Mouse (Mus musculus) heart, embryonic 11.5 days (tissue): ENCODE data around the gene Rab5if. TPM values are rescaled to one million over a fixed set of nuclear protein-coding genes. Genes with fewer than 3 reads are reported as not detected.

ENCODE experiments used
- ATAC-seq: fragments of 200-750 bp; cut with Nextera tagmentation; replicated peaks from 2 replicates; pipeline ENCODE4 v1.8.0; 2017; ENCODE audit warnings: moderate library complexity; ENCODE audit not compliant: insufficient number of reproducible peaks, low FRiP score, low TSS enrichment
- H3K27ac ChIP-seq: fragments of 300-500 bp; sonication (generic); 2 replicates; pipeline ENCODE4 v1.5.1; 2014; ENCODE audit warnings: mild to moderate bottlenecking, low read depth, low read length
- H3K27me3 ChIP-seq: fragments of 300-500 bp; sonication (generic); 2 replicates; pipeline ENCODE4 v1.6.1; 2014; ENCODE audit warnings: mild to moderate bottlenecking, low read length, mixed read lengths; ENCODE audit not compliant: control insufficient read depth, insufficient read depth
- H3K36me3 ChIP-seq: fragments of 300-500 bp; sonication (generic); 2 replicates; pipeline ENCODE4 v1.6.1; 2014; ENCODE audit warnings: mild to moderate bottlenecking, low read length, moderate library complexity, mixed read lengths; ENCODE audit not compliant: control insufficient read depth, insufficient read depth
- H3K4me1 ChIP-seq: fragments of 300-500 bp; sonication (generic); 2 replicates; pipeline ENCODE4 v1.6.1; 2014; ENCODE audit warnings: low read length; ENCODE audit not compliant: control insufficient read depth, insufficient read depth
- H3K4me2 ChIP-seq: fragments of 300-500 bp; sonication (generic); 2 replicates; pipeline ENCODE4 v1.6.1; 2014; ENCODE audit warnings: mild to moderate bottlenecking, moderate library complexity
- H3K4me3 ChIP-seq: fragments of 300-500 bp; sonication (generic); 2 replicates; pipeline ENCODE4 v1.5.1; 2014; ENCODE audit warnings: low read depth, low read length
- H3K9ac ChIP-seq: fragments of 300-500 bp; sonication (generic); 2 replicates; pipeline ENCODE4 v1.6.1; 2014; ENCODE audit warnings: mild to moderate bottlenecking, low read depth, low read length, moderate library complexity
- H3K9me3 ChIP-seq: fragments of 300-500 bp; sonication (generic); replicated peaks from 2 replicates; pipeline ENCODE4 v1.6.1; 2016; ENCODE audit warnings: low read length; ENCODE audit not compliant: control insufficient read depth
- WGBS: fragments of 180-500 bp; shearing (Covaris S2); extraction: QIAGEN DNeasy Blood & Tissue Kit; methylation state at CpG from one replicate; pipeline ENCODE4 v1.1.7; 2014; ENCODE audit not compliant: insufficient replicate concordance; 5-methylcytosine and 5-hydroxymethylcytosine counted together
- polyA plus RNA-seq: library from polyadenylated mRNA; unstranded; fragments of >200 nt; fragmentation: Nextera tagmentation; extraction: Ambion mirVana; gene quantifications from 2 replicates; pipeline ENCODE4 v1.2.1, GENCODE M21; 2014

Rab5if gene
- polyA plus RNA-seq, 1 experiment from 2014 or later = 191 TPM

DNA sequence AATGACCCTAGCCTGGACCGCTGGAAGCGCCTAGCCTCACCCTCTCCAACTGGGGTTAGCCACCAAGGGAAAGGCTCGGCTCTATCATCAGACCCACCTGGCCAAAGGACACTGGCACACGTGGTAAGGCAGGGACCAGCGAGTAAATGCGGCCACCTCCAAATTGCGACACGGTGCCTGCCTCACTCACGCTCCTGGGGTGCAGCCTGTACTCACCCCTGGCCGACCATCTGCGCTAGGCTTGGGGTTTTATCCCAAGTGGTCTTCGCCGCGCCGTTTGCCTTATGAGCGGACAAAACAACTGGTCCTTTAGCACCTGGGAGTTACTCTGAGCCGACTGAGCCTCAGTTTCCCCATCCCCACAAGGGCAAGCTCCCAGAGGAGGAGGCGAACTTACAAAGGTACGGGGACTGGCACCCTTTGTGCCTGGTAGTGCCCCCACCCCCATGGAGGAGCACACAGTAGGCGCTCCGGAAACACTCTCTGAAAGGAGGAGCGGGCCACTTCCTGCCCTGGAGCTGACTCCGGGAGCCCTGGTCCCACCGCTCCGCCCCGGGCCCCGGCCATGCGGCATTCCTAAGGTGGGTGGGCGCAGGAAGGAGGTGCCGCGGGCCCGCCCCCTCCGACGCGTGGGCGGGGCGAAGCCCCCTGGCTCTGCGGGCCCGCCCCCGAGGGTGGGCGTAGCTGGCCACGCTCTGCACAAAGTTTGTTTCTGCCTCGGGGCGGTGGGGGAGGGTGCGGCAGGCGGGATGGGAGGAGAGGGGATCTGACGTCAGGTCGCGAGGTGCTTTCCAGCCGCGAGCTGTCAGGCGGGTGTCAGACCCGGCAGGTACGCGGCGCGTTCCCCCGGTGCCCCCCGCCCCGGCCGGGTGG, 23.4 kb upstream of the Rab5if start, which contains the start of gene Tgif2:
Gene Tgif2, plus strand, starts transcription at position 689 of the 873 bp plus-strand sequence.
- no peaks in the 10 kb centered on the region for H3K9me3 ChIP-seq
- H3K9ac ChIP-seq = peak within 1 kb of the TSS; percentile 96
- H3K27ac ChIP-seq = peak within 1 kb of the TSS; percentile 94
- H3K4me3 ChIP-seq = peak within 1 kb of the TSS; percentile 94
- ATAC-seq = peak; percentile 85
- H3K36me3 ChIP-seq = peaks cover 15% of the 10 kb centered on the region
- under 1% methylated on average over 61 of the region's 61 CpGs for WGBS
- no peaks in the 10 kb centered on the region for H3K27me3 ChIP-seq
- H3K4me2 ChIP-seq = peak within 1 kb of the TSS; percentile 83
- H3K4me1 ChIP-seq = peaks cover 30% of the 10 kb centered on the region

DNA sequence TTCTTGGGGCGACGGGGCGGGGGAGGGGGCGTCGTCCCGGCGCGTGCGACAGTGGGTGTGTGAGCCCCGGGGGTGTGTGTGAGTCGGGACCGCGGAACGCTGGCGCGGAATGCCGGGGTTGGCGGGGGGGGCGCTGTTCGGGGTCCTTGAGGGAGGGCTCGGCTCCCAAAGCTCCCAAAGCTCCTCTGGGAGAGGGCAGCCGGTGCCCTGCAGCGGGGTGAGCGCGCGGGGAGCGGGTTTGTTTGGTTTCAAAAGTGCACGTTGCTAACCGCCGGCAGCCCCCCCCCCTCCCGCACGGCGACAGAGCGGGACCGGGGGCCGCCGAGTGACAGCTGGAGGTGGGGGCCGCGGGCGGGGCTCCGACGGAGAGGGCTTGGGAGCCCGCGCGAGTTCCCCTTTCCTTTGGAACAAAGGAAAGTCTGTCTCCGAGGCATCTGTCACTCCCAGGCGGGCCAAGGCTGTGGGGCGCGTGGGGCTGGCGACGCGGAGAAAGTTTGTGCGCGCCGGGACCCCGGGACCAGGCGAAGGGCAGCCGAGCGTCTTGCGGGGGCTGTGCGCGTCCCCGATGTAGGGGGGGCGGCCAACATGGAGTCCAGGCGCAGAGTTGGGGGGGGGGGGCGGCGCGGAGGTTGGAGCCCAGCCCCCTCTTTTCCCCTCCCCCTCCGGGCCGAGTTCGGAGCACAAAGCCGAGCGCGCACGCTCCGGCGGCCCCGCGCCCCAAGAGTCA, 22.5 kb upstream of the Rab5if start:
- Histone ChIP-seq H3K27me3 (no peaks in the 10 kb centered on the region), H3K9ac (peak overlapping the region; percentile 96), H3K9me3 (no peaks in the 10 kb centered on the region), H3K4me1 (peaks cover 38% of the 10 kb centered on the region), H3K4me2 (peak overlapping the region; percentile 83), H3K36me3 (peaks cover 10% of the 10 kb centered on the region; the same call in 1 of the 2 replicates), H3K27ac (peak overlapping the region; percentile 94), H3K4me3 (peak overlapping the region; percentile 94)
- under 1% methylated on average over 47 of the region's 79 CpGs for WGBS
- ATAC-seq = peak; percentile 11; the same call in 1 of the 2 replicates

DNA sequence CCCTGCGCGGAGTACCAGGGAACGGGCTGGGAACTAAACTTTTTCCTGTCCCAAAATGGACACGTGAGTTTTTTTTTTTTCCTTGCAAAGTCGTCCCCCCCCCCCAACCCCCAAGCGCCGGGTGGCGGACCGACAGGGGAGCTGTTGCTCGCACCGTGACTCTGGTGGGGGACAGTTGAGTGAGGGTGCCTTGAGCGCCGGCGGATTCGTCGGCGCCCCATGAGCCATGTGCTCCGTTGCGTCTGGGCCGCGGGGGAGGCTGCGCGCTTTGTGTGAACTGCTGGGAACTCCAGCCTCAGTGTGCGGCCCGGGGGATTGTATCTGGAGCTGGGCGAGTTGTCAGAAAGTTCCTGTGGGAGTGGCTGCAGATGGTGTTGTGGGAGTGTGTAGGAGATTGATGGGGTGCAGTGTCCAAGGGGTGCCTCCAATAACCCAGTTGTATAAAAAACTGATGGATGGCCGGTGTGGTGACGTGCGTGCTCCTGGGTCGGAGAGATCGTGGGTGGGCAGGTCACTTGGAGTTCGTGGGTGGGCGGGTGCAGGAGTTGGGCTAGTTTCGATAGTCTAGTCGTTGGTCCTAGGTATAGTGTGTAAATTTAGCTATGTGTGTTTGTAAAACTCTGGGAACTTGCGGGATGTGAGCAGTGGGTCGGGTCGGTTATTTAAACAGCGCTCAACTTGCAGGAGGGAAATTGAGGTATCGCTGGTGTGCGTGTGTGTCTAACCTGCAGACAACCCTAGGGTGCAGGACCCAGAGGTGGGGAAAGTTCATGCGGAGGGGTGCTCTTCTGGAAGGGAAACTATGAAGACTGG, 21.7 kb upstream of the Rab5if start:
- Histone ChIP-seq H3K4me2 (peak overlapping the region; percentile 83), H3K4me1 (peaks cover 38% of the 10 kb centered on the region), H3K27me3 (no peaks in the 10 kb centered on the region), H3K27ac (peak overlapping the region; percentile 94), H3K9me3 (no peaks in the 10 kb centered on the region), H3K9ac (peak overlapping the region; percentile 96), H3K4me3 (peak overlapping the region; percentile 94), H3K36me3 (peaks cover 8% of the 10 kb centered on the region; the same call in 1 of the 2 replicates)
- 0 out of 2 replicates have a peak, but pooled peaks have one; percentile 3 for ATAC-seq
- WGBS = under 1% methylated on average over 41 of the region's 42 CpGs

DNA sequence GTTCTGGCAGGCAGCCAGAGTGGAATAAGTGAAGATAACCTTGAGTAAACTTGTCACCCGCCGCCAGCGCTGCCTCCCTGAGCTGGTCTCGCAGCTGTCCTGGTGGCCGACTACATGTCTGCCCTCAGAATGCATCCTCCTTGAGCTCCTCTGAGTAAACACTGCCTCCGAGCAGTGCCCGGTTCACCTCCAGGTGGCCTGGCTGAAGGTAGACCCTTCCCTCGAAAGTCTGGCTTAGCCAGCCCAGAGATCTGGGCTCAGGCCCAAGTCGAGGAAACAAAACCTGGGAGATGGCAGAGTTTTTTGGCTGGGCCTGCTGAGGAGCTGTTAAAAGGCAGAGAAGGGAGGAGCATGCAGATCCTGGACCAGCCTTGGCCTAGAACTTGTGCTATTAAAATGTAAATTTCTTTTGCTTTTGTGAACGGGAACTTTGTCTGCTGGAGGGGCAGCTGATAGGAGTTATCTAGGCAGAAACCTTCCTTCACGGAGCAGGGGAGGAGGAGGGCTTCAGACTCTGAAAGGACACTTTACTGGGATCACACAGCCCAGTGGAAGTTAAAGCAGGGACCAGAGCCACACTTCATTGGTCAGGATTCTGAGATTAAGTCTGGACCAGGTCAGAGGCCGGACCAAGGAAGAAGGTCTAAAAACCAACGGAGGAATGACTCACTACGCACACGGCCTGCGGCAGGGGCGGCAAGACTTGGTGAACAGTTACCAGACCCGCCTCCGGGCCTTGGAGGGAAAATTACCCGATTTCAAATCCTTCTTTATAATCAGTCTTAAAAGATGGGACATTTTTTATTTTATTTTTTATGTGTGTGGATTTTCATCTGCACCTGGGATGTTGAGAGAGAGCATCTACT, 20.9 kb upstream of the Rab5if start:
- ATAC-seq = 0 out of 2 replicates have a peak, but pooled peaks have one; percentile 5
- no peaks in the 10 kb centered on the region for H3K9me3 ChIP-seq
- peak overlapping the region; percentile 94 for H3K27ac ChIP-seq
- H3K4me1 ChIP-seq = peaks cover 38% of the 10 kb centered on the region
- H3K27me3 ChIP-seq = no peaks in the 10 kb centered on the region
- peaks cover 4% of the 10 kb centered on the region; the same call in 1 of the 2 replicates for H3K36me3 ChIP-seq
- peak overlapping the region; percentile 83 for H3K4me2 ChIP-seq
- H3K9ac ChIP-seq = peak overlapping the region; percentile 96
- peak overlapping the region; percentile 94 for H3K4me3 ChIP-seq
- 2% methylated on average over 20 of the region's 20 CpGs for WGBS

DNA sequence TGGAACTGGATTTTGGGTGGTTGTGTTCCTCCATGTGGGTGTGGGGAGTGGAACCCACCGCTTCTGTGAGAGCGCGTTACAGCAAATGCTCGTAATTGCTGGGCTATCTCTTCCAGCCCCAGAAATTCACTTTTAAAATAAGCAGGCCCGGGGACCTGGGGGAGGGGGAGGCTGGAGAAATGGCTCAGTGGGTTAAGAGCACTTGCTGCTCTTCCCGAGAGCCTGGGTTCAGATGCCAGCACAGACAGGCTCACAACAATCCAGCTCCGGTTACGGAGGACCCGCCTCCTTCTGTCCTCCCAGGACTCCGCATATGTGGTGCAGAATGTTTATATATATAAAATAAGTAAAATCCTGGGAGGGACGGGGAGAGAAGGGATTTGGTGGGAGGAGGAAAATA, 20.2 kb upstream of the Rab5if start:
- peaks cover 8% of the 10 kb centered on the region; the same call in 1 of the 2 replicates for H3K36me3 ChIP-seq
- ATAC-seq = no peak
- peak overlapping the region; percentile 94; the same call in 1 of the 2 replicates for H3K27ac ChIP-seq
- H3K4me3 ChIP-seq = peak overlapping the region; percentile 94
- peaks cover 38% of the 10 kb centered on the region for H3K4me1 ChIP-seq
- no peaks in the 10 kb centered on the region for H3K9me3 ChIP-seq
- WGBS = 11% methylated on average over 11 of the region's 11 CpGs
- H3K9ac ChIP-seq = peak overlapping the region; percentile 96
- H3K27me3 ChIP-seq = no peaks in the 10 kb centered on the region
- H3K4me2 ChIP-seq = peak overlapping the region; percentile 83

DNA sequence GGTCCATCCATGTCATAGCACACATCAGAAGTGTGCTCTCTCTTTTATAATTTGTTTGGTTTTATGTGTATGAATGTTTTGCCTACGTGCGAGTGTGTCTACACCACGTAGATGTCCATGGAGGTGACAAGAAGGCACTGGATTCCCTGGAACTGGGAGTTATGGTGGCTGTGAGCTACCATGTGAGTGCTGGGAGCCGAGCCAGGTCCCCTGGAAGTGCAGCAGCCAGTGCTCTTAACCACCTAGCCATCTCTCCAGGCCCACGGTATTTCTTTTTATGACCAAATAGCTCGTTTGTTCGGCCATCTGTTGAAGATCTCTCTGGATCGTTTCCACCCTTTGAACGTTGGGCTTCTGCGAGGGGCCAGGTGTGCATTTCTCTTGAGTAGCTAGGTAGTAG, 19.6 kb upstream of the Rab5if start:
- Histone ChIP-seq H3K4me3 (no peak overlapping the region), H3K4me1 (peaks cover 38% of the 10 kb centered on the region), H3K36me3 (peaks cover 8% of the 10 kb centered on the region; the same call in 1 of the 2 replicates), H3K9ac (no peak overlapping the region), H3K27me3 (no peaks in the 10 kb centered on the region), H3K27ac (no peak overlapping the region), H3K4me2 (no peak overlapping the region; the same call in 1 of the 2 replicates), H3K9me3 (no peaks in the 10 kb centered on the region)
- no peak for ATAC-seq
- 75% methylated on average over 10 of the region's 10 CpGs for WGBS

DNA sequence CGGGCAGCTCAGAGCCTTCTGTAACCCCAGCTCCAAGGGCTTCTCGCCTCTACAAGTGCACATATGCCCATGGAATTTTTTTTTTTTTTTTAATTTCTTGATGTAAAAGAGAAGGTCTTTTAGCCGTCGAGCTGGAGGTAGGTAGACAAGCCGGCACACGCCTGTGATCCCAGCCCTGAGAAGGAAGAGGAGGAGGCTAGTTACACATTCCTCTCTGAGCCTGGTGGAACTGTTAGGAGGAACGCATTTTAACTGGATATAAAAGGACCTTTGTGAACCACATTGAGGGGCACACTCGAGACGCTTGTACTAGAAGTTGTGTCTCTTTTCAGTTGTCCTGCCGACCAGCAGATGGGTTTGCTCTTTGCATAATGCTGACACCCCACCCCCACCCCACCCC, 18.2 kb upstream of the Rab5if start:
- 62% methylated on average over 10 of the region's 10 CpGs for WGBS
- Histone ChIP-seq H3K9me3 (no peaks in the 10 kb centered on the region), H3K27ac (no peak overlapping the region), H3K9ac (no peak overlapping the region), H3K4me3 (no peak overlapping the region), H3K4me2 (0 out of 2 replicates have a peak overlapping the region, but pooled peaks have one; percentile 11), H3K27me3 (no peaks in the 10 kb centered on the region), H3K36me3 (peaks cover 8% of the 10 kb centered on the region), H3K4me1 (peaks cover 30% of the 10 kb centered on the region)
- ATAC-seq = no peak
